27 mouse cellular contexts compared by ENCODE assay signal in genomic region chr7:118371361-118371760, GRCm38 (mm10).
DNase-seq lines count a peak whose midpoint lies in the region; ATAC-seq and TF ChIP-seq lines count a peak whose summit lies in the region.
"Had no signal": no experiment of that assay in that cellular context is flagged by ENCODE, and none has a peak within 500 bp of the region (broad histone marks: within the 10 kb centered on the region; RNA-seq: fewer than 3 reads in every experiment).

No protein-coding gene starts in this region.

- H3K4me3 ChIP-seq in left cerebral cortex, adult 2 months = no peak overlapping the region
- no peak overlapping the region for H3K4me3 ChIP-seq in kidney, embryonic 14.5 days (ENCODE audit: low read length)
- H3K4me3 ChIP-seq: heart, embryonic 13.5 days; kidney, embryonic 15.5 days; limb, embryonic 12.5 days; liver, embryonic 15.5 days; stomach, embryonic 15.5 days had no signal

- ATAC-seq in frontal cortex, adult (ENCODE audit: low TSS enrichment) = peak; percentile 76
- no peak for ATAC-seq in kidney, embryonic 14.5 days (ENCODE audit: low FRiP score, low TSS enrichment)
- ATAC-seq: forebrain, embryonic 14.5 days had no signal

- no peaks in the 10 kb centered on the region for H3K9me3 ChIP-seq in kidney, embryonic 14.5 days (ENCODE audit: control insufficient read depth, low read length)
- H3K9me3 ChIP-seq: G1E; heart, embryonic 13.5 days; kidney, embryonic 15.5 days; limb, embryonic 12.5 days; liver, embryonic 15.5 days; stomach, embryonic 15.5 days had no signal

- no peak for TF ChIP-seq CTCF in left cerebral cortex, adult 2 months (IDR thresholded peaks at IDR 0.05)

- no peaks in the 10 kb centered on the region for H3K27me3 ChIP-seq in kidney, embryonic 14.5 days (ENCODE audit: control insufficient read depth, insufficient read depth, low read length)
- H3K27me3 ChIP-seq: heart, embryonic 13.5 days; kidney, embryonic 15.5 days; limb, embryonic 12.5 days; liver, embryonic 15.5 days; stomach, embryonic 15.5 days had no signal

- WGBS in kidney, embryonic 14.5 days = 93% methylated on average over 5 of the region's 5 CpGs

- no peak overlapping the region for H3K9ac ChIP-seq in kidney, embryonic 14.5 days (ENCODE audit: low read depth, low read length)
- H3K9ac ChIP-seq: heart, embryonic 13.5 days; hindbrain, embryonic 14.5 days; kidney, embryonic 15.5 days; limb, embryonic 12.5 days; liver, embryonic 15.5 days; lung, embryonic 14.5 days; stomach, embryonic 15.5 days had no signal

- H3K36me3 ChIP-seq in kidney, embryonic 14.5 days (ENCODE audit: control insufficient read depth, insufficient read depth, low read length) = no peaks in the 10 kb centered on the region
- H3K36me3 ChIP-seq: G1E; heart, embryonic 13.5 days; kidney, embryonic 15.5 days; limb, embryonic 12.5 days; liver, embryonic 15.5 days; stomach, embryonic 15.5 days had no signal

- H3K4me2 ChIP-seq in kidney, embryonic 14.5 days (replicated peaks; ENCODE audit: low read depth, low read length) = no peak overlapping the region
- H3K4me2 ChIP-seq: heart, embryonic 13.5 days; hindbrain, embryonic 14.5 days; kidney, embryonic 15.5 days; limb, embryonic 12.5 days; liver, embryonic 15.5 days; lung, embryonic 14.5 days; stomach, embryonic 15.5 days had no signal

- intact Hi-C loops in left cerebral cortex, adult 2 months (cut with DNase I) = no loop called here

- no peak overlapping the region for H3K27ac ChIP-seq in left cerebral cortex, adult 2 months
- H3K27ac ChIP-seq in kidney, embryonic 14.5 days (ENCODE audit: low read depth, low read length) = no peak overlapping the region
- H3K27ac ChIP-seq: heart, embryonic 13.5 days; hindbrain, embryonic 14.5 days; limb, embryonic 12.5 days; liver, embryonic 15.5 days; stomach, embryonic 15.5 days had no signal

- DNase-seq in frontal cortex, postnatal 10 days (ENCODE audit: low spot score in 2 of 2) = no peak
- DNase-seq in left cerebral cortex, adult 2 months (ENCODE audit: extremely low spot score in 1 of 2, low spot score in 2 of 2) = peak; percentile 25 to 29
- no peak for DNase-seq in left cerebral cortex, adult 11 months (ENCODE audit: low spot score)
- peak; percentile 16 for DNase-seq in 3134 (ENCODE audit: extremely low read depth, insufficient read length, low spot score)
- DNase-seq in layer of hippocampus, adult 8-10 months (ENCODE audit: low spot score in 2 of 2) = peak; percentile 56 to 61
- no peak for DNase-seq in adrenal gland, adult (ENCODE audit: inconsistent age in 2 of 2, low spot score in 1 of 2)
- DNase-seq: adrenal gland, postnatal 25 days; cerebellum, adult 18-20 months; cerebellum, postnatal 14 days; gastrocnemius, postnatal 10 days; heart, postnatal 10 days; kidney, adult 11 months; kidney, postnatal 36 days; lung, embryonic 14.5 days; lung, postnatal 14 days; midbrain, embryonic 14.5 days; thymus, postnatal 14 days had no signal

- H3K4me1 ChIP-seq in kidney, embryonic 14.5 days (ENCODE audit: control insufficient read depth, insufficient read depth, low read length) = no peaks in the 10 kb centered on the region
- H3K4me1 ChIP-seq: heart, embryonic 13.5 days; kidney, embryonic 15.5 days; liver, embryonic 15.5 days; stomach, embryonic 15.5 days had no signal

Comparison
In these comparisons a context has a peak if more than half of its experiments do, and no peak if none do; other contexts are left out.
1. DNase-seq: peak in left cerebral cortex, adult 2 months (2 of 2), 3134 (single experiment) and layer of hippocampus, adult 8-10 months (2 of 2); none in frontal cortex, postnatal 10 days (0 of 2), left cerebral cortex, adult 11 months (single experiment) and adrenal gland, adult (0 of 2).